Mouse (Mus musculus) intestine, embryonic 16.5 days (tissue): ENCODE data around the gene Fbxl3. TPM values are rescaled to one million over a fixed set of nuclear protein-coding genes. Genes with fewer than 3 reads are reported as not detected.

ENCODE experiments used
- ATAC-seq: fragments of 200-750 bp; cut with Nextera tagmentation; 2 replicates; pipeline ENCODE4 v1.8.0; 2017; ENCODE audit warnings: moderate TSS enrichment, moderate library complexity
- H3K27ac ChIP-seq: fragments of 300-500 bp; sonication (generic); 2 replicates; pipeline ENCODE4 v1.5.1; 2014; ENCODE audit warnings: mild to moderate bottlenecking, low read length
- H3K27me3 ChIP-seq: fragments of 300-500 bp; sonication (generic); replicated peaks from 2 replicates; pipeline ENCODE4 v1.6.1; 2014; ENCODE audit warnings: low read length, control low read depth, mixed read lengths; ENCODE audit not compliant: control insufficient read depth, insufficient read depth
- H3K36me3 ChIP-seq: fragments of 300-500 bp; sonication (generic); 2 replicates; pipeline ENCODE4 v1.6.1; 2014; ENCODE audit warnings: low read length, control low read depth; ENCODE audit not compliant: control insufficient read depth, insufficient read depth
- H3K4me1 ChIP-seq: fragments of 300-500 bp; sonication (generic); 2 replicates; pipeline ENCODE4 v1.6.1; 2014; ENCODE audit warnings: low read length, control low read depth, mixed read lengths; ENCODE audit not compliant: control insufficient read depth, insufficient read depth
- H3K4me2 ChIP-seq: fragments of 300-500 bp; sonication (generic); 2 replicates; pipeline ENCODE4 v1.6.1; 2014; ENCODE audit warnings: low read depth, low read length, control low read depth
- H3K4me3 ChIP-seq: fragments of 300-500 bp; sonication (generic); 2 replicates; pipeline ENCODE4 v1.5.1; 2014; ENCODE audit warnings: mild to moderate bottlenecking, low read length
- H3K9ac ChIP-seq: fragments of 300-500 bp; sonication (generic); 2 replicates; pipeline ENCODE4 v1.6.1; 2014; ENCODE audit warnings: low read depth, low read length
- H3K9me3 ChIP-seq: fragments of 300-500 bp; sonication (generic); 2 replicates; pipeline ENCODE4 v1.6.1; 2016; ENCODE audit warnings: low read length, control low read depth; ENCODE audit not compliant: control insufficient read depth
- WGBS: fragments of 180-500 bp; shearing (Covaris S2); extraction: QIAGEN DNeasy Blood & Tissue Kit; methylation state at CpG from one replicate; pipeline ENCODE4 v1.1.7; 2014; 5-methylcytosine and 5-hydroxymethylcytosine counted together
- polyA plus RNA-seq: library from polyadenylated mRNA; unstranded; fragments of >200 nt; fragmentation: Nextera tagmentation; extraction: Ambion mirVana; gene quantifications from 2 replicates; pipeline ENCODE4 v1.2.1, GENCODE M21; 2015

Gene Fbxl3
- polyA plus RNA-seq: 19.0 and 19.4 TPM in 2 replicates

DNA sequence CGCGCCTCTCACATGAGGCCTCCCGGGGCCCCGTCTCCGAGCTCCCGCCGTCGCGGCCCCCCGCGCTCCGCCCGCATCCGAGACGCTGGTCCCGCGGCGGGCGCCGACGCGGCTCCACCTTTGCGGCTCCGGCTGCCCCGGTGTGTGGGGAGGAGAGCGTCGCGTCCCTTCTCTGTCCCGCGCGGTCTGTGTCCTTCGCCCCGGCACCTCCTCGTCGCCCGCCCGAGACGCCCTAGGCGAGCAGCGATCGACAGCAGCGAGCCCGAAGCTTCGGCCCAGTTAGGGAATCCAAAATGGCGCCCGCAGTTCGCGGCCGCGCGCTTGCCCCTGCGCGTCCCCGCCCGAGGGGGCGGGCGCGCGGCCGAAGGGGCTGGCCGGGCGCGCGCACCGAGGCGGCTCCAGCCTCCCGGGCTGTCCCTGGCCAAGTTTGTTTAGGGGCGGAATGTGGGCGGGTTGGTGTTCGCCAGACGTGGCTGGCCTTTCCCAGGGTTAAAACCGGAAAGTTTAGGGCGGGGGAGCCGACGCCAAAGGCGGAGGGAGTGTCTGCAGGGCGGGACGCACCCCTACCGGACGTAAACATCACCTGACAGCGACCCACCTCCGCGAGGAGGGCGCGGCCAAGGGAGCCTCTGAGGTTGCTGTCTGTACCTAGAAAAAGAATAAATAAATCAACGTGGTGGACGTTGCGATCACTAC lies at the start of gene Fbxl3:
TSS of gene Fbxl3 (minus strand) at position 329 of the 696 bp plus-strand sequence.
- H3K4me1 ChIP-seq: peaks cover 16% of the 10 kb centered on the region
- H3K9me3 ChIP-seq: no peaks in the 10 kb centered on the region
- H3K27me3 ChIP-seq: no peaks in the 10 kb centered on the region
- peak within 1 kb of the TSS; percentile 99 for H3K27ac ChIP-seq
- peak; percentile 95 for ATAC-seq
- peak within 1 kb of the TSS; percentile 99 for H3K9ac ChIP-seq
- peak within 1 kb of the TSS; percentile 67 for H3K4me2 ChIP-seq
- WGBS: 0% methylated on average over 83 of the region's 88 CpGs
- peak within 1 kb of the TSS; percentile 86 for H3K4me3 ChIP-seq
- H3K36me3 ChIP-seq: 0 out of 2 replicates have a peak, but pooled peaks cover 3% of the 10 kb centered on the region

GRCm38 (mm10) chr14:103131991-103132390 lies 32.6 kb upstream of the Fbxl3 start:
- H3K9me3 ChIP-seq: no peaks in the 10 kb centered on the region
- H3K4me3 ChIP-seq: no peak overlapping the region
- H3K4me1 ChIP-seq: no peaks in the 10 kb centered on the region
- 67% methylated on average over 2 of the region's 2 CpGs for WGBS
- H3K27me3 ChIP-seq: no peaks in the 10 kb centered on the region
- H3K9ac ChIP-seq: no peak overlapping the region
- H3K27ac ChIP-seq: no peak overlapping the region
- H3K4me2 ChIP-seq: no peak overlapping the region
- peak; percentile 60; the same call in 1 of the 2 replicates for ATAC-seq
- peaks cover 14% of the 10 kb centered on the region for H3K36me3 ChIP-seq

DNA sequence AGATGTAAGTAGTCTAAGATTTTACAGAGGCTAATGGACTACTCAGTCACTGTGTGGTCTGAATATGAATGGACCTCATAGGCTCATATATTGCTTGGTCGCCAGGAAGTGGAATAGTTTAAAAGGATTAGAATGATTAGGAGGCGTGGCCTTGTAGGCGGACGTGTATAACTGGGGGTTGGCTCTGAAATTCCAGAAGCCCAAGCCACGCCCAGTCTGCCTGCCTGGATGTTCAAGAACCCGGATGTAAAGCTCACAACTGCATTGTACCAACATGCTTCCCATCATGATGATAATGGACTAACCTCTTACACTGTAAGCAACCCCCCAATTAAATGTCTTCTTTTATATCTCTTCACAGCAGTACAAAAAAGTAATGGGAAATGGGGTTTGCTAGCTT lies 26.4 kb upstream of the Fbxl3 start:
- Histone ChIP-seq H3K27ac (no peak overlapping the region), H3K4me2 (no peak overlapping the region), H3K27me3 (no peaks in the 10 kb centered on the region), H3K36me3 (peaks cover 10% of the 10 kb centered on the region), H3K9me3 (no peaks in the 10 kb centered on the region), H3K4me3 (no peak overlapping the region), H3K9ac (no peak overlapping the region), H3K4me1 (no peaks in the 10 kb centered on the region)
- ATAC-seq: no peak
- WGBS: 85% methylated on average over 6 of the region's 6 CpGs

DNA sequence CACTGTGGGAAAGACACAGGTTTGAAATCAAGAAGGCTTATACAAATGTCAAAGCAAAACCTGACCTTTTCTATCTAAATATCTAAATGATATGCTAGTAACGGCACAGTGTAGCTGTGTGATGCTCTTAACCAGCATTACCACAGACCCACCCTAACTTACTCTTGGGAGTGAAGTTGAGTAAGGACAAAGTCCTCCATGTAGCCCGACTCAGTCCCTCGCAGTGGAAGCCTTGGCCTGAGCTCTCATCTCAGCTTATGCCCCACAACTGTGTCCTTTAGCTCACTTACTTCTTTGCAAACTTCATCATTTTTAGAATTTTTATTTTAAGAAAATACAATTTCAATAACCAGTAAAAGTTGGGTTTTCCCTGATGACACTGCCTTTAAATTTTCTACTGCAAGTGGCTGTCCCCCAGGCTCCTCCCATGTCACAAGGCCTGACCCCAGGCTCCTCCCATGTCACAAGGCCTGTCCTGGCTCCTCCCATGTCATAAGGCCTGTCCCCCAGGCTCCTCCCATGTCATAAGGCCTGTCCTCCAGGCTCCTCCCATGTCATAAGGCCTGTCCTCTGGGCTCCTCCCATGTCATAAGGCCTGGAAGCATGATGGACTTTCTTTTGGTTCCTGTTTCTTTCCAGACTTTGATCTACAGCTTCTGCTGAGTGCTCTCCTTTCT lies 15.8 kb upstream of the Fbxl3 start:
- no peak overlapping the region for H3K4me2 ChIP-seq
- H3K36me3 ChIP-seq: peaks cover 6% of the 10 kb centered on the region; the same call in 1 of the 2 replicates
- no peak overlapping the region for H3K4me3 ChIP-seq
- H3K4me1 ChIP-seq: no peaks in the 10 kb centered on the region
- H3K27me3 ChIP-seq: no peaks in the 10 kb centered on the region
- H3K9me3 ChIP-seq: no peaks in the 10 kb centered on the region
- H3K27ac ChIP-seq: no peak overlapping the region; the same call in 1 of the 2 replicates
- peak; percentile 73 for ATAC-seq
- no peak overlapping the region for H3K9ac ChIP-seq
- WGBS: 86% methylated on average over 3 of the region's 3 CpGs

- Histone ChIP-seq H3K27me3 (no peaks in the 10 kb centered on the region), H3K4me2 (no peak overlapping the region), H3K9me3 (no peaks in the 10 kb centered on the region), H3K4me1 (no peaks in the 10 kb centered on the region), H3K9ac (no peak overlapping the region), H3K4me3 (no peak overlapping the region), H3K36me3 (peaks cover 3% of the 10 kb centered on the region; the same call in 1 of the 2 replicates), H3K27ac (no peak overlapping the region)
- 84% methylated on average over 3 of the region's 3 CpGs for WGBS
- no peak for ATAC-seq
Observed at GRCm38 (mm10) chr14:103112606-103113363, 13.4 kb upstream of the Fbxl3 start.

DNA sequence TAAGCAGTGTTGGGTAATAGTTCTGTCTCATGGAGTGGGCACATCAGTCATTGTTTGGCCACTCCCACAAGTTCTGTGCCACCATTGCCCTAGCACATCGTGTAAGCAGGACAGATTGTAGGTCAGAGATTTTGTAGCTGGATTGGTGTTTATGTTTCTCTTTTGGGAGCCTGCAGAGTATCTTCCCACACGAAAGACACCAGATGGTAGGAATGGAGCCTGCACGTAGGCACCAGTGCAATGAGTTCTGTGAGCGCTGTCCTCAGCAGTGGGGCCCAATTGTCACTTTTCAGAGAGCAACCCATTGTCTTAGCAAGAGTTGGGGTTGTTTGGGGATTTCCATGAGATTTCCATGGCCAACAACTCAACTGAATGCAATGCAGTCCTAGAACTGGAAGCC lies 10.6 kb upstream of the Fbxl3 start:
- no peak overlapping the region for H3K27ac ChIP-seq
- WGBS: 78% methylated on average over 4 of the region's 4 CpGs
- no peaks in the 10 kb centered on the region for H3K27me3 ChIP-seq
- H3K9me3 ChIP-seq: no peaks in the 10 kb centered on the region
- H3K4me1 ChIP-seq: no peaks in the 10 kb centered on the region
- H3K4me2 ChIP-seq: no peak overlapping the region
- no peak overlapping the region for H3K4me3 ChIP-seq
- H3K36me3 ChIP-seq: no peaks in the 10 kb centered on the region
- no peak for ATAC-seq
- no peak overlapping the region for H3K9ac ChIP-seq

DNA sequence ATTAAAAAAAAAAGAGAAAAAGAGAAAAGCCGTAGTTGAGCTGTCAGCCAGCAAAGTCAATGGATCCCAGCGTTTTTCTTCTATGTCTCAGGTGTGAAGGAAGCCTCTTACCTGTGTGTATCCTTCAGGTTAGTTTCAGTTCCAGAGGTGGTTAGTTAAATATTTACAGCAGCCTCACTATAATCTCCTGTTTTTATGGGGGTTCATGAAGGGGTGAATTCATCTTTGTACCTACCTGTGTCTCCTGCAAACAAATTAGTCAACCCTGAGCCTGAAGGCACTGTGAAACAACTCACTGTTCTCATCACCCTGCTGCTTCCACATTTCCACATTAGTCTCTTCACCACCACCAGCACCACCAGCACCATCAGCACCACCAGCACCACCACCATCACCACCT lies 6.9 kb upstream of the Fbxl3 start:
- Histone ChIP-seq H3K4me2 (no peak overlapping the region), H3K9me3 (no peaks in the 10 kb centered on the region), H3K27ac (no peak overlapping the region), H3K27me3 (no peaks in the 10 kb centered on the region), H3K4me1 (peaks cover 3% of the 10 kb centered on the region; the same call in 1 of the 2 replicates), H3K36me3 (no peaks in the 10 kb centered on the region), H3K9ac (no peak overlapping the region), H3K4me3 (no peak overlapping the region)
- 47% methylated on average over 2 of the region's 2 CpGs for WGBS
- peak; percentile 84 for ATAC-seq

DNA sequence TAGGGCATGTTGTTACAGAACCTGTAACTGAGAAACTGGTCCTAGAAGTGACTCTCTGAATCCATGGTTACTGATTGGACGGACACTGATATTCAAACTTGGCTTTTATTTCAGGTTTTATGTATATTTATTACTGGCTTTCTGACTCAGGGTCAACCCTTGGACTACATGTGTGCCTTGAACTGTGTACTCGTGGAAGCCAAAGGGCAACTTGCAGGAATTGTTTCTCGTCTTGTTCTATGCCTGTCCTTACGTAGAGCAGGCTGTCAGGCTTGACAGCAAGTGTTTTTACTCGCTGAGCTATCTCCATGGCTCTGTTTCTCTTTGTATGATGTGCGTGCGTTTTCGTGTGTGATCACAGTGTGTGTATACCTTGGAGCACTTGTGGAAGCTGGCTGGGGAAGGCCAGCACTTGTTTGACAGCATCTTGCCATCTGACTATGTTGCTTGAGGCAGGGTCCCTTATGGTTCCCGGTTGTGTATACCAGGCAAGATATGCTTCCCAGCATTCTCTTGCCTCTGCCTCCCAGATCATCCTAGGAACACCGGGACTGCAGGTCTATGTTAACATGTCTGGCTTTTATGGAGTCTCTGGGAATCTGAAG lies 3.5 kb upstream of the Fbxl3 start:
- 54% methylated on average over 10 of the region's 10 CpGs for WGBS
- peaks cover 3% of the 10 kb centered on the region; the same call in 1 of the 2 replicates for H3K4me1 ChIP-seq
- H3K27ac ChIP-seq: peak overlapping the region; percentile 73

DNA sequence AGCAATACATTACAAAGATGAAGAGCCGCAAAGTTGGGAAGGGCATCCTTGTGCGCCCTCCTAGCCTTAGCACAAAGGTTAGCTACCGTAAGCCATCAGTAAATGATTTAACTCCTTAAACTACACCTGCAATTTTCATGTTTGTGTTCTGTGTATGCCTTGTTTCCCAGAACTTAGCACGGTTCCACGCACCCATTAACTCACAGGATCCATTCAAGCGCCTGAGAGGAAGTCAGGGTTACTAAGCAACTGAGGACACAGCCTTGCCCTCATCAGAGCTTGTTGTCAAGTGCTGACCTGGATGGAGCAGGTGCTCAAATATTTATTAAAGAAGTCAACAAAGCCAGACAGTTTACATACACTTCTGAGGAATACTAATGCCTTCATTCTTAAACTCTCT lies 2.9 kb upstream of the Fbxl3 start:
- WGBS: 50% methylated on average over 6 of the region's 6 CpGs
- no peak overlapping the region for H3K4me2 ChIP-seq
- H3K27ac ChIP-seq: peak overlapping the region; percentile 73; the same call in 1 of the 2 replicates
- H3K9ac ChIP-seq: no peak overlapping the region
- no peaks in the 10 kb centered on the region for H3K36me3 ChIP-seq
- H3K4me3 ChIP-seq: no peak overlapping the region
- no peak for ATAC-seq
- no peaks in the 10 kb centered on the region for H3K27me3 ChIP-seq
- no peaks in the 10 kb centered on the region for H3K9me3 ChIP-seq
- H3K4me1 ChIP-seq: peaks cover 5% of the 10 kb centered on the region

More for the DNA sequence above, 3.5 kb upstream of the Fbxl3 start:
- H3K9me3 ChIP-seq: no peaks in the 10 kb centered on the region
- no peak overlapping the region for H3K9ac ChIP-seq
- H3K36me3 ChIP-seq: no peaks in the 10 kb centered on the region
- 0 out of 2 replicates have a peak, but pooled peaks have one; percentile 12 for ATAC-seq
- H3K4me2 ChIP-seq: no peak overlapping the region
- no peaks in the 10 kb centered on the region for H3K27me3 ChIP-seq
- H3K4me3 ChIP-seq: no peak overlapping the region
